Mouse (Mus musculus) small intestine, adult 2 months (tissue): ENCODE measurements around the gene Rpl36al. TPM values are rescaled to one million over a fixed set of nuclear protein-coding genes. Genes with fewer than 3 reads are reported as not detected.

ENCODE experiments used
- H3K27ac ChIP-seq: fragments of 200-500 bp; 2 replicates; pipeline ENCODE4 v1.5.1; 2012; ENCODE audit warnings: low read depth, low read length, control low read depth, inconsistent platforms; ENCODE audit not compliant: insufficient read depth
- H3K27me3 ChIP-seq: fragments of 200-500 bp; 2 replicates; pipeline ENCODE4 v1.6.1; 2012; ENCODE audit warnings: mild to moderate bottlenecking, moderate library complexity, low read length, inconsistent platforms; ENCODE audit not compliant: control insufficient read depth, insufficient read depth
- H3K36me3 ChIP-seq: fragments of 200-500 bp; 2 replicates; pipeline ENCODE4 v1.6.1; 2012; ENCODE audit warnings: mild to moderate bottlenecking, low read length, control low read depth, inconsistent platforms; ENCODE audit not compliant: control insufficient read depth, insufficient read depth
- H3K4me1 ChIP-seq: fragments of 200-500 bp; 2 replicates; pipeline ENCODE4 v1.6.1; 2012; ENCODE audit warnings: low read length, inconsistent platforms, mixed read lengths; ENCODE audit not compliant: control insufficient read depth, insufficient read depth, insufficient read length
- H3K4me3 ChIP-seq: fragments of 200-500 bp; 2 replicates; pipeline ENCODE4 v1.5.1; 2012; ENCODE audit warnings: low read depth, mild to moderate bottlenecking, control low read depth, inconsistent platforms, low read length, moderate library complexity
- CTCF ChIP-seq: fragments of 200-500 bp; IDR thresholded peaks from 2 replicates; pipeline ENCODE4 v1.5.1; 2012; ENCODE audit warnings: low read depth, mild to moderate bottlenecking, control low read depth, inconsistent platforms, low read length, moderate library complexity, mixed read lengths; ENCODE audit not compliant: insufficient replicate concordance, insufficient read length; ENCODE audit errors: extremely low read depth
- POLR2A ChIP-seq: fragments of 200-500 bp; IDR thresholded peaks from 2 replicates; pipeline ENCODE4 v1.6.1; 2012; ENCODE audit warnings: low read depth, mild to moderate bottlenecking, control low read depth, inconsistent platforms, low read length, moderate library complexity
- WGBS: fragments of 180-500 bp; shearing (Covaris S2); methylation state at CpG from one replicate; pipeline ENCODE4 v1.1.7; 2018; 5-methylcytosine and 5-hydroxymethylcytosine counted together
- polyA plus RNA-seq: library from polyadenylated mRNA; depleted of rRNA; stranded (reverse); fragments of >200 nt; gene quantifications from 2 replicates; pipeline ENCODE4 v1.2.3, GENCODE M21; 2012

Gene Rpl36al
- polyA plus RNA-seq, 1 experiment: 66.4 TPM

- no peaks in the 10 kb centered on the region; the same call in none of the 2 replicates for H3K36me3 ChIP-seq
- no peaks in the 10 kb centered on the region for H3K27me3 ChIP-seq
- WGBS: 87% methylated on average over 7 of the region's 7 CpGs
- H3K4me1 ChIP-seq: no peaks in the 10 kb centered on the region
- TF ChIP-seq CTCF (no peak), POLR2A (no peak)
- no peak overlapping the region for H3K27ac ChIP-seq
- H3K4me3 ChIP-seq: no peak overlapping the region
These were observed 30.5 kb upstream of the Rpl36al start for GRCm38 (mm10) chr12:69214393-69214792.

DNA sequence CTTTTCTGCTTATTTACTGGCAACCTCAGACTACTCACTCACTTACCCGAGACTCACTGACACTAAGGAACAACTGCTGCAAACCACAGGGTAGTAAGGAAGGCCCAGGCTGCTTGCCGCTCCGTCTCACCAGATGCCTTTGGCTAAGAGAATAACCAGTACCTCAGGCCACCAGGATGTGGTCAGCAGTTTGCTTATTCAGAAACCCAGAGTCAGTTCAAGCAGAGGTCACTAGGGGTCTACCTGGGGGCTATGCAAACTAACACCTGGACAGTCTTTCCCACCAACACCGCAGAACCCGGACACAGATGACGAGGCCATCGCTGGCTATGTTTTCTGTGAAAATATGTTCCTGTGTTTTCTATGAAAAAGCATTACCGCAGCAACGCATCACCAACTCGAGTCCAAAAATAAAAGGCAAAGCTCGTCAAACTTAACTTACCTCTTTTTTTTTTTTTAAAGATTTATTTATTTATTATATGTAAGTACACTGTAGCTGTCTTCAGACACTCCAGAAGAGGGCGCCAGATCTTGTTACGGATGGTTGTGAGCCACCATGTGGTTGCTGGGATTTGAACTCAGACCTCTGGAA, 29.4 kb upstream of the Rpl36al start:
- Histone ChIP-seq H3K36me3 (no peaks in the 10 kb centered on the region; the same call in none of the 2 replicates), H3K27ac (no peak overlapping the region), H3K27me3 (no peaks in the 10 kb centered on the region), H3K4me3 (no peak overlapping the region), H3K4me1 (no peaks in the 10 kb centered on the region)
- no peak; the same call in 1 of the 2 replicates for TF ChIP-seq CTCF
- TF ChIP-seq POLR2A: no peak
- 88% methylated on average over 13 of the region's 13 CpGs for WGBS

- H3K4me3 ChIP-seq: no peak overlapping the region
- no peaks in the 10 kb centered on the region for H3K27me3 ChIP-seq
- H3K27ac ChIP-seq: no peak overlapping the region
- 79% methylated on average over 5 of the region's 5 CpGs for WGBS
- no peaks in the 10 kb centered on the region for H3K4me1 ChIP-seq
- TF ChIP-seq CTCF (no peak), POLR2A (no peak)
- H3K36me3 ChIP-seq: no peaks in the 10 kb centered on the region; the same call in none of the 2 replicates
These were observed 27.2 kb upstream of the Rpl36al start for GRCm38 (mm10) chr12:69211057-69211456.

GRCm38 (mm10) chr12:69210056-69210979, 26.4 kb upstream of the Rpl36al start:
- Histone ChIP-seq H3K27ac (no peak overlapping the region), H3K4me1 (no peaks in the 10 kb centered on the region), H3K27me3 (no peaks in the 10 kb centered on the region), H3K4me3 (no peak overlapping the region), H3K36me3 (no peaks in the 10 kb centered on the region; the same call in none of the 2 replicates)
- TF ChIP-seq POLR2A (no peak), CTCF (no peak)
- WGBS: 94% methylated on average over 18 of the region's 18 CpGs

DNA sequence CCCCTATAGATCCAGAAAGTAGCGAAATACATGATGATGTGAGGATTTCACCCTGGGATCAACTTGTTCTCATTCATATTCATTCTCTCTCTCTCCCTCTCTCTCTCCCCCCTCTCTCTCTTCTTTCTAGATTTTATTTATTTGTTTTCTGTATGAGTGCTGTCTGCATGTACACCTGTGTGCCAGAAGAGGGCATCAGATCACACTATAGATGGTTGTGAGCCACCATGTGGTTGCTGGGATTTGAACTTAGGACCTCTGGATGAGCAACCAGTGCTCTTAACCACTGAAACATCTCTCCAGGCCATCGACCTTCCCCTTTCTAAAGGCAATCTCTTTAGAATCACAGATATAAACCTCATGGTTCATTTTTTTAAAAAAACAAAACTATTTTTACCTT, 24.6 kb upstream of the Rpl36al start:
- Histone ChIP-seq H3K4me3 (no peak overlapping the region), H3K4me1 (no peaks in the 10 kb centered on the region), H3K27me3 (no peaks in the 10 kb centered on the region), H3K36me3 (no peaks in the 10 kb centered on the region; the same call in none of the 2 replicates), H3K27ac (no peak overlapping the region)
- TF ChIP-seq CTCF: no peak
- TF ChIP-seq POLR2A: no peak
- 93% methylated on average over 2 of the region's 2 CpGs for WGBS

- Histone ChIP-seq H3K4me1 (no peaks in the 10 kb centered on the region), H3K36me3 (no peaks in the 10 kb centered on the region; the same call in none of the 2 replicates), H3K27ac (no peak overlapping the region), H3K4me3 (no peak overlapping the region), H3K27me3 (no peaks in the 10 kb centered on the region)
- no peak for TF ChIP-seq POLR2A
- TF ChIP-seq CTCF: no peak
- 95% methylated on average over 7 of the region's 7 CpGs for WGBS
These were observed 24.0 kb upstream of the Rpl36al start for GRCm38 (mm10) chr12:69207926-69208325.

GRCm38 (mm10) chr12:69207396-69207795, 23.5 kb upstream of the Rpl36al start:
- no peak overlapping the region for H3K27ac ChIP-seq
- H3K36me3 ChIP-seq: no peaks in the 10 kb centered on the region; the same call in none of the 2 replicates
- no peaks in the 10 kb centered on the region for H3K4me1 ChIP-seq
- no peak overlapping the region for H3K4me3 ChIP-seq
- TF ChIP-seq CTCF: no peak
- no peak for TF ChIP-seq POLR2A
- 94% methylated on average over 8 of the region's 8 CpGs for WGBS
- no peaks in the 10 kb centered on the region for H3K27me3 ChIP-seq
